ENCODE assay signal across 23 mouse cellular contexts in the genomic region with DNA sequence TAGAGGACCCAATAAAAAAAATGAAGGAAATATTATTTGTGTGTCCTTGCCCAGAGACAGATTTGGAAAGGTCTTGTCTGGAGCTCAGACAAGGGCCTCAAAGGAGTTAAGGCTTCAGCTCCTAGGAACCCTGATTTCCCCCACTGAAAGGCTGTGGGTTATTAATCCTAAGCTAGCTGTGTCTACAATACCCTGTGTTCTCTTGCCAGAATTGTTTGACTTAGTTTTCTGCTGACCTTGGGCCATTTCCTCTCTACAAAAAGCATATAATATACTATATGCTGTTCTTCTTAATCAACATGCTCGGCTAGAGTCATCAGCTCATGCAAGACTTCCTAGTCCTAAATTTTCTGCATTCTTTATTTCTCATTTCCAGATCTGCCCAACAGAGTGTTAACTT.
A peak's percentile ranks its signal among the peaks of the same experiment; 100 is the strongest.
DNase-seq lines count a peak whose midpoint lies in the region; ATAC-seq and TF ChIP-seq lines count a peak whose summit lies in the region.
"Had no signal": no experiment of that assay in that cellular context is flagged by ENCODE, and none has a peak within 500 bp of the region (broad histone marks: within the 10 kb centered on the region; RNA-seq: fewer than 3 reads in every experiment).

No protein-coding gene starts in this region.

- DNase-seq in adrenal gland, adult 2 months = peak; percentile 8
- no peak for DNase-seq in adrenal gland, postnatal 14 days
- DNase-seq in embryonic facial prominence, embryonic 14.5 days (ENCODE audit: low spot score) = peak; percentile 1
- no peak for DNase-seq in embryonic facial prominence, embryonic 10.5 days (ENCODE audit: low spot score)
- DNase-seq in lung, embryonic 14.5 days = peak; percentile 62
- no peak for DNase-seq in lung, adult 2 months
- peak; percentile 68 for DNase-seq in midbrain, embryonic 11.5 days (ENCODE audit: low spot score, missing footprints)
- DNase-seq: adrenal gland, postnatal 25 days; cerebellum, adult 11 months; cerebellum, adult 18-20 months; cerebellum, adult 8-10 months; cerebellum, adult 9-11 months; cerebellum, postnatal 14 days; cerebellum, postnatal 36 days; embryo, embryonic 11 days had no signal

- no peaks in the 10 kb centered on the region for H3K36me3 ChIP-seq in embryonic facial prominence, embryonic 14.5 days (ENCODE audit: control insufficient read depth, insufficient read depth, low read length)
- no peaks in the 10 kb centered on the region for H3K36me3 ChIP-seq in embryonic facial prominence, embryonic 10.5 days (replicated peaks)
- H3K36me3 ChIP-seq in lung, embryonic 14.5 days (ENCODE audit: insufficient read depth) = no peaks in the 10 kb centered on the region
- H3K36me3 ChIP-seq in midbrain, embryonic 11.5 days (ENCODE audit: control insufficient read depth, insufficient read depth, low read length) = no peaks in the 10 kb centered on the region
- H3K36me3 ChIP-seq in midbrain, embryonic 15.5 days (replicated peaks) = no peaks in the 10 kb centered on the region
- H3K36me3 ChIP-seq: embryonic facial prominence, embryonic 12.5 days; embryonic facial prominence, embryonic 15.5 days; forebrain, embryonic 10.5 days; forebrain, embryonic 12.5 days had no signal

- WGBS in embryonic facial prominence, embryonic 14.5 days = 74% methylated on average over 1 of the region's 1 CpGs
- WGBS in embryonic facial prominence, embryonic 10.5 days = 83% methylated on average over 1 of the region's 1 CpGs
- WGBS in lung, embryonic 14.5 days = 44% methylated on average over 1 of the region's 1 CpGs
- WGBS in lung, adult 2 months = 36% methylated on average over 1 of the region's 1 CpGs
- 82% methylated on average over 1 of the region's 1 CpGs for WGBS in midbrain, embryonic 11.5 days
- WGBS in midbrain, embryonic 15.5 days = 91% methylated on average over 1 of the region's 1 CpGs

- no peak for TF ChIP-seq POLR2A in lung, adult 2 months (IDR thresholded peaks at IDR 0.05; ENCODE audit: borderline replicate concordance, extremely low read depth, low read depth, low read length)

- no peaks in the 10 kb centered on the region for H3K9me3 ChIP-seq in embryonic facial prominence, embryonic 14.5 days (ENCODE audit: control insufficient read depth, low read length)
- no peaks in the 10 kb centered on the region for H3K9me3 ChIP-seq in embryonic facial prominence, embryonic 10.5 days
- H3K9me3 ChIP-seq in lung, embryonic 14.5 days (ENCODE audit: low read depth, low read length) = no peaks in the 10 kb centered on the region
- H3K9me3 ChIP-seq in midbrain, embryonic 11.5 days (ENCODE audit: control insufficient read depth, low read length) = no peaks in the 10 kb centered on the region
- no peaks in the 10 kb centered on the region for H3K9me3 ChIP-seq in midbrain, embryonic 15.5 days
- H3K9me3 ChIP-seq: embryonic facial prominence, embryonic 12.5 days; embryonic facial prominence, embryonic 15.5 days; forebrain, embryonic 10.5 days; forebrain, embryonic 12.5 days had no signal

- H3K4me3 ChIP-seq in embryonic facial prominence, embryonic 14.5 days (ENCODE audit: low read depth, low read length) = no peak overlapping the region
- H3K4me3 ChIP-seq in embryonic facial prominence, embryonic 10.5 days = no peak overlapping the region
- H3K4me3 ChIP-seq in lung, embryonic 14.5 days (ENCODE audit: low read depth, low read length) = no peak overlapping the region
- H3K4me3 ChIP-seq in lung, adult 2 months (replicated peaks; ENCODE audit: extremely low read depth, low read depth, low read length) = no peak overlapping the region
- H3K4me3 ChIP-seq in midbrain, embryonic 11.5 days (ENCODE audit: low read depth, low read length) = no peak overlapping the region
- no peak overlapping the region for H3K4me3 ChIP-seq in midbrain, embryonic 15.5 days
- H3K4me3 ChIP-seq: embryonic facial prominence, embryonic 12.5 days; embryonic facial prominence, embryonic 15.5 days; erythroblast, embryonic 14.5 days; forebrain, embryonic 10.5 days; forebrain, embryonic 12.5 days had no signal

- no peak for ATAC-seq in embryonic facial prominence, embryonic 14.5 days (ENCODE audit: low read depth)
- peak; percentile 62; the same call in 1 of the 2 replicates for ATAC-seq in lung, embryonic 14.5 days (ENCODE audit: insufficient read depth)
- no peak for ATAC-seq in midbrain, embryonic 11.5 days (ENCODE audit: low FRiP score)
- ATAC-seq in midbrain, embryonic 15.5 days (replicated peaks) = no peak
- ATAC-seq: forebrain, embryonic 14.5 days; forebrain, embryonic 16.5 days had no signal

- no peak overlapping the region for H3K9ac ChIP-seq in embryonic facial prominence, embryonic 14.5 days (ENCODE audit: low read depth, low read length)
- no peak overlapping the region for H3K9ac ChIP-seq in lung, embryonic 14.5 days
- no peak overlapping the region for H3K9ac ChIP-seq in midbrain, embryonic 11.5 days (ENCODE audit: low read length)
- no peak overlapping the region for H3K9ac ChIP-seq in midbrain, embryonic 15.5 days
- H3K9ac ChIP-seq: embryonic facial prominence, embryonic 12.5 days; embryonic facial prominence, embryonic 15.5 days; forebrain, embryonic 12.5 days had no signal

- H3K4me2 ChIP-seq in embryonic facial prominence, embryonic 14.5 days (ENCODE audit: low read depth, low read length) = no peak overlapping the region
- no peak overlapping the region for H3K4me2 ChIP-seq in lung, embryonic 14.5 days
- no peak overlapping the region for H3K4me2 ChIP-seq in midbrain, embryonic 11.5 days
- no peak overlapping the region for H3K4me2 ChIP-seq in midbrain, embryonic 15.5 days
- H3K4me2 ChIP-seq: embryonic facial prominence, embryonic 12.5 days; embryonic facial prominence, embryonic 15.5 days; forebrain, embryonic 12.5 days had no signal

- H3K27ac ChIP-seq in embryonic facial prominence, embryonic 14.5 days (replicated peaks; ENCODE audit: low read depth, low read length) = no peak overlapping the region
- H3K27ac ChIP-seq in embryonic facial prominence, embryonic 10.5 days (replicated peaks) = no peak overlapping the region
- no peak overlapping the region for H3K27ac ChIP-seq in lung, embryonic 14.5 days (ENCODE audit: low read depth)
- H3K27ac ChIP-seq in midbrain, embryonic 11.5 days (ENCODE audit: low read depth, low read length) = no peak overlapping the region
- H3K27ac ChIP-seq in midbrain, embryonic 15.5 days = no peak overlapping the region
- H3K27ac ChIP-seq: embryonic facial prominence, embryonic 12.5 days; embryonic facial prominence, embryonic 15.5 days; forebrain, embryonic 10.5 days; forebrain, embryonic 12.5 days had no signal

- H3K27me3 ChIP-seq in embryonic facial prominence, embryonic 14.5 days (replicated peaks; ENCODE audit: control insufficient read depth, insufficient read depth, low read length) = no peaks in the 10 kb centered on the region
- H3K27me3 ChIP-seq in embryonic facial prominence, embryonic 10.5 days (replicated peaks; ENCODE audit: low read depth, poor library complexity, severe bottlenecking) = no peaks in the 10 kb centered on the region
- no peaks in the 10 kb centered on the region for H3K27me3 ChIP-seq in lung, embryonic 14.5 days (ENCODE audit: insufficient read depth, low read length)
- no peaks in the 10 kb centered on the region for H3K27me3 ChIP-seq in midbrain, embryonic 11.5 days (ENCODE audit: control insufficient read depth, insufficient read depth, low read length)
- no peaks in the 10 kb centered on the region for H3K27me3 ChIP-seq in midbrain, embryonic 15.5 days (replicated peaks)
- H3K27me3 ChIP-seq: embryonic facial prominence, embryonic 12.5 days; embryonic facial prominence, embryonic 15.5 days; forebrain, embryonic 12.5 days had no signal

- no peaks in the 10 kb centered on the region for H3K4me1 ChIP-seq in embryonic facial prominence, embryonic 14.5 days (ENCODE audit: control insufficient read depth, insufficient read depth, low read length)
- no peaks in the 10 kb centered on the region for H3K4me1 ChIP-seq in embryonic facial prominence, embryonic 10.5 days
- no peaks in the 10 kb centered on the region for H3K4me1 ChIP-seq in lung, embryonic 14.5 days (ENCODE audit: insufficient read depth)
- no peaks in the 10 kb centered on the region for H3K4me1 ChIP-seq in lung, adult 2 months (ENCODE audit: control insufficient read depth, insufficient read depth, low read length)
- no peaks in the 10 kb centered on the region for H3K4me1 ChIP-seq in midbrain, embryonic 11.5 days (ENCODE audit: control insufficient read depth, insufficient read depth, low read length)
- no peaks in the 10 kb centered on the region for H3K4me1 ChIP-seq in midbrain, embryonic 15.5 days
- H3K4me1 ChIP-seq: embryonic facial prominence, embryonic 12.5 days; embryonic facial prominence, embryonic 15.5 days; forebrain, embryonic 10.5 days; forebrain, embryonic 12.5 days had no signal

- TF ChIP-seq CTCF in lung, embryonic 14.5 days (IDR thresholded peaks at IDR 0.05; ENCODE audit: low read depth) = no peak
- TF ChIP-seq CTCF in lung, adult 2 months (IDR thresholded peaks at IDR 0.05; ENCODE audit: insufficient read depth, low read length) = no peak

Comparison
In these comparisons a context has a peak if more than half of its experiments do, and no peak if none do; other contexts are left out.
1. DNase-seq: peak in adrenal gland, adult 2 months (single experiment), embryonic facial prominence, embryonic 14.5 days (single experiment), lung, embryonic 14.5 days (single experiment) and midbrain, embryonic 11.5 days (single experiment); none in adrenal gland, postnatal 14 days (single experiment), embryonic facial prominence, embryonic 10.5 days (single experiment) and lung, adult 2 months (single experiment).